Mouse (Mus musculus): ENCODE results near the gene Efs. TPM values are rescaled to one million over a fixed set of nuclear protein-coding genes. Genes with fewer than 3 reads are reported as not detected.

Efs gene
- polyA plus RNA-seq, 1 experiment from 2014 or later, result not detected

- Histone ChIP-seq H3K4me3 (ENCODE audit: inconsistent target) (no peak overlapping the region), H3K79me2 (ENCODE audit: inconsistent target) (no peaks in the 10 kb centered on the region), H3K36me3 (ENCODE audit: inconsistent target) (no peaks in the 10 kb centered on the region), H3K27ac (no peak overlapping the region)
- WGBS (ENCODE audit: missing documents), result 51% methylated on average over 12 of the region's 12 CpGs
Measured at GRCm38 (mm10) chr14:54939434-54940175, 13.7 kb upstream of the Efs start.

GRCm38 (mm10) chr14:54938431-54939219, 12.7 kb upstream of the Efs start:
- H3K27ac ChIP-seq, result no peak overlapping the region
- 82% methylated on average over 14 of the region's 15 CpGs for WGBS (ENCODE audit: missing documents)

GRCm38 (mm10) chr14:54937361-54938182, 11.6 kb upstream of the Efs start:
- H3K27ac ChIP-seq, result no peak overlapping the region
- WGBS (ENCODE audit: missing documents), result 90% methylated on average over 16 of the region's 16 CpGs
- H3K79me2 ChIP-seq (ENCODE audit: inconsistent target), result no peaks in the 10 kb centered on the region
- H3K4me3 ChIP-seq (ENCODE audit: inconsistent target), result no peak overlapping the region
- no peaks in the 10 kb centered on the region for H3K36me3 ChIP-seq (ENCODE audit: inconsistent target)

More at GRCm38 (mm10) chr14:54938431-54939219, 12.7 kb upstream of the Efs start:
- H3K79me2 ChIP-seq (ENCODE audit: inconsistent target), result no peaks in the 10 kb centered on the region
- H3K36me3 ChIP-seq (ENCODE audit: inconsistent target), result no peaks in the 10 kb centered on the region
- H3K4me3 ChIP-seq (ENCODE audit: inconsistent target), result no peak overlapping the region

GRCm38 (mm10) chr14:54936831-54937160, 10.9 kb upstream of the Efs start:
- no peak overlapping the region for H3K27ac ChIP-seq
- H3K4me3 ChIP-seq (ENCODE audit: inconsistent target), result no peak overlapping the region
- WGBS (ENCODE audit: missing documents), result 17% methylated on average over 6 of the region's 6 CpGs
- H3K79me2 ChIP-seq (ENCODE audit: inconsistent target), result no peaks in the 10 kb centered on the region
- no peaks in the 10 kb centered on the region for H3K36me3 ChIP-seq (ENCODE audit: inconsistent target)

GRCm38 (mm10) chr14:54935904-54936830, 10.2 kb upstream of the Efs start, which contains the start of gene Cmtm5:
Gene Cmtm5, plus strand, starts transcription at chr14:54936261.
- Histone ChIP-seq H3K79me2 (ENCODE audit: inconsistent target) (no peaks in the 10 kb centered on the region), H3K4me3 (ENCODE audit: inconsistent target) (no peak within 1 kb of the TSS), H3K27ac (no peak within 1 kb of the TSS), H3K36me3 (ENCODE audit: inconsistent target) (no peaks in the 10 kb centered on the region)
- 45% methylated on average over 8 of the region's 8 CpGs for WGBS (ENCODE audit: missing documents)

- H3K27ac ChIP-seq, result no peak within 1 kb of the TSS
- 71% methylated on average over 6 of the region's 6 CpGs for WGBS (ENCODE audit: missing documents)
- H3K79me2 ChIP-seq (ENCODE audit: inconsistent target), result no peaks in the 10 kb centered on the region
- H3K36me3 ChIP-seq (ENCODE audit: inconsistent target), result no peaks in the 10 kb centered on the region
- H3K4me3 ChIP-seq (ENCODE audit: inconsistent target), result no peak within 1 kb of the TSS
Measured at GRCm38 (mm10) chr14:54932645-54933150, 6.8 kb upstream of the Efs start, which contains the start of gene Il25. Gene Il25, plus strand, starts transcription at chr14:54932695.

GRCm38 (mm10) chr14:54930431-54930830, 4.5 kb upstream of the Efs start:
- no peak overlapping the region for H3K27ac ChIP-seq
- H3K36me3 ChIP-seq (ENCODE audit: inconsistent target), result no peaks in the 10 kb centered on the region
- H3K79me2 ChIP-seq (ENCODE audit: inconsistent target), result no peaks in the 10 kb centered on the region
- WGBS (ENCODE audit: missing documents), result 21% methylated on average over 1 of the region's 2 CpGs
- no peak overlapping the region for H3K4me3 ChIP-seq (ENCODE audit: inconsistent target)

- Histone ChIP-seq H3K36me3 (ENCODE audit: inconsistent target) (no peaks in the 10 kb centered on the region), H3K79me2 (ENCODE audit: inconsistent target) (no peaks in the 10 kb centered on the region), H3K4me3 (ENCODE audit: inconsistent target) (no peak overlapping the region), H3K27ac (no peak overlapping the region)
- 88% methylated on average over 5 of the region's 5 CpGs for WGBS (ENCODE audit: missing documents)
Measured at GRCm38 (mm10) chr14:54929801-54930200, 3.9 kb upstream of the Efs start.

GRCm38 (mm10) chr14:54927296-54927695, 1.4 kb upstream of the Efs start:
- WGBS (ENCODE audit: missing documents), result 53% methylated on average over 7 of the region's 7 CpGs
- H3K27ac ChIP-seq, result no peak overlapping the region
- H3K4me3 ChIP-seq (ENCODE audit: inconsistent target), result no peak overlapping the region
- no peaks in the 10 kb centered on the region for H3K36me3 ChIP-seq (ENCODE audit: inconsistent target)
- H3K79me2 ChIP-seq (ENCODE audit: inconsistent target), result no peaks in the 10 kb centered on the region

GRCm38 (mm10) chr14:54926401-54927158, 654 bp upstream of the Efs start:
- 4% methylated on average over 57 of the region's 58 CpGs for WGBS (ENCODE audit: missing documents)
- no peaks in the 10 kb centered on the region for H3K36me3 ChIP-seq (ENCODE audit: inconsistent target)
- H3K4me3 ChIP-seq (ENCODE audit: inconsistent target), result no peak overlapping the region
- H3K27ac ChIP-seq, result no peak overlapping the region
- no peaks in the 10 kb centered on the region for H3K79me2 ChIP-seq (ENCODE audit: inconsistent target)

- no peaks in the 10 kb centered on the region for H3K79me2 ChIP-seq (ENCODE audit: inconsistent target)
- no peaks in the 10 kb centered on the region for H3K36me3 ChIP-seq (ENCODE audit: inconsistent target)
- no peak overlapping the region for H3K27ac ChIP-seq
- no peak overlapping the region for H3K4me3 ChIP-seq (ENCODE audit: inconsistent target)
- 92% methylated on average over 5 of the region's 7 CpGs for WGBS (ENCODE audit: missing documents)
Measured at GRCm38 (mm10) chr14:54924641-54925348, 1.1 kb downstream of the Efs start.

- H3K4me3 ChIP-seq (ENCODE audit: inconsistent target), result no peak overlapping the region
- no peaks in the 10 kb centered on the region for H3K79me2 ChIP-seq (ENCODE audit: inconsistent target)
- H3K36me3 ChIP-seq (ENCODE audit: inconsistent target), result no peaks in the 10 kb centered on the region
- WGBS (ENCODE audit: missing documents), result 95% methylated on average over 15 of the region's 16 CpGs
- no peak overlapping the region for H3K27ac ChIP-seq
Measured at GRCm38 (mm10) chr14:54920076-54920685, 5.7 kb downstream of the Efs start.
